1 mouse cellular context compared by ENCODE assay signal in genomic region chr5:125443915-125444314, GRCm38 (mm10).
TF ChIP-seq lines count a peak whose summit lies in the region.

No protein-coding gene starts in this region.

TF ChIP-seq in MEL, 35 proteins besides CTCF, POLR2A, EP300 and RAD21 (continued from another document):
- no peak for TF ChIP-seq UBTF (IDR thresholded peaks at IDR 0.05; ENCODE audit: borderline replicate concordance, insufficient read depth, low read depth, low read length)
- TF ChIP-seq TCF12 (IDR thresholded peaks at IDR 0.05; ENCODE audit: low read depth, low read length): peak; percentile 54
- TF ChIP-seq HCFC1 (IDR thresholded peaks at IDR 0.05; ENCODE audit: low read depth, low read length): no peak
- TF ChIP-seq E2F4 (IDR thresholded peaks at IDR 0.05; ENCODE audit: borderline replicate concordance, low read depth, low read length): no peak
- no peak for TF ChIP-seq TAL1 (IDR thresholded peaks at IDR 0.05; ENCODE audit: low read length)
- TF ChIP-seq RCOR1 (IDR thresholded peaks at IDR 0.05; ENCODE audit: low read depth, low read length): peak; percentile 79
- TF ChIP-seq ETS1 (IDR thresholded peaks at IDR 0.05; ENCODE audit: low read depth, low read length): peak; percentile 73
- no peak for TF ChIP-seq CHD1 (IDR thresholded peaks at IDR 0.05; ENCODE audit: low read depth, low read length)
- TF ChIP-seq BHLHE40 (IDR thresholded peaks at IDR 0.05; ENCODE audit: borderline replicate concordance, low read depth, low read length): no peak
- TF ChIP-seq SIN3A (IDR thresholded peaks at IDR 0.05; ENCODE audit: low read length): peak; percentile 78
- peak; percentile 89 for TF ChIP-seq GATA1 (IDR thresholded peaks at IDR 0.05; ENCODE audit: low read depth, low read length)
- no peak for TF ChIP-seq CHD2 (IDR thresholded peaks at IDR 0.05; ENCODE audit: low read length)
- TF ChIP-seq MAZ (IDR thresholded peaks at IDR 0.05; ENCODE audit: low read depth, low read length): 0 out of 2 replicates have a peak, but pooled peaks have one; percentile 62
- TF ChIP-seq POLR2AphosphoS2 (IDR thresholded peaks at IDR 0.05; ENCODE audit: low read length): no peak
- no peak for TF ChIP-seq MEF2A (IDR thresholded peaks at IDR 0.05; ENCODE audit: extremely low read depth, insufficient replicate concordance, low read depth, low read length, poor library complexity, severe bottlenecking)
- 0 out of 2 replicates have a peak, but pooled peaks have one; percentile 61 for TF ChIP-seq MAFK (IDR thresholded peaks at IDR 0.05; ENCODE audit: borderline replicate concordance, low read depth, low read length)
- no peak for TF ChIP-seq USF2 (IDR thresholded peaks at IDR 0.05; ENCODE audit: borderline replicate concordance in 1 of 2, insufficient read depth in 1 of 2, low read depth in 1 of 2, low read length in 2 of 2)
- no peak for TF ChIP-seq MYC (IDR thresholded peaks at IDR 0.05; ENCODE audit: low read depth, low read length)
- TF ChIP-seq JUND (IDR thresholded peaks at IDR 0.05; ENCODE audit: low read depth, low read length): peak; percentile 76
- no peak for TF ChIP-seq GABPA (IDR thresholded peaks at IDR 0.05; ENCODE audit: low read depth, low read length)
- TF ChIP-seq ZMIZ1 (IDR thresholded peaks at IDR 0.05; ENCODE audit: low read depth, low read length): no peak
- peak; percentile 64; the same call in 1 of the 2 replicates for TF ChIP-seq MYB (IDR thresholded peaks at IDR 0.05; ENCODE audit: low read depth, low read length)
- TF ChIP-seq MAX (IDR thresholded peaks at IDR 0.05; ENCODE audit: low read length): no peak
- no peak for TF ChIP-seq KAT2A (conservative IDR thresholded peaks at IDR 0.05; ENCODE audit: low read depth, low read length)
- no peak for TF ChIP-seq ELF1 (IDR thresholded peaks at IDR 0.05; ENCODE audit: low read depth, low read length)
- TF ChIP-seq ZNF384 (IDR thresholded peaks at IDR 0.05; ENCODE audit: low read depth, low read length): peak; percentile 78
